Mouse (Mus musculus): ENCODE results near the gene Tgfb3. TPM values are rescaled to one million over a fixed set of nuclear protein-coding genes. Genes with fewer than 3 reads are reported as not detected.
A peak's percentile ranks its signal among the peaks of the same experiment; 100 is the strongest.

Tgfb3 gene
- polyA plus RNA-seq, 1 experiment from 2014 or later = 2.6 TPM

DNA sequence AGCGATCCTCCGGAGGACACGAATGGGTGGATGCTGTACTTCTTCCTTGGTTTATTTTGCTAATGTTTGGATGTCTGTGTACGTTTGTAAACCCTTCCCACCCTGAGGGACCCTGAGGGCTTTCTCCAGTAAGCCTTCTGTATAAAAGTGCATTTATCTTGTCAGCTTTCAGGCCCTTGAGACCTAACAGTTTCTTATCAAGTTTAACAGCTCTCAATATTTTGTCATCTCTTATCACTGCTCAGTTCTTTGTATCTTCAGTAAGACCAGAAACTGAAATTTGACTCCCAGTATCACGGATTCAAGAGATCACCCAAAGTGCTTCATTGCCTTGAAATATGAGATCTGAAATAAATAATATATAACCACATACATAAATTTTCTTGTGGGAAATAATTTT lies 47.9 kb downstream of the Tgfb3 start:
- no peak for DNase-seq (ENCODE audit: low spot score)

- DNase-seq (ENCODE audit: low spot score) = no peak
Measured at GRCm38 (mm10) chr12:86027747-86028146, 51.1 kb downstream of the Tgfb3 start.

DNA sequence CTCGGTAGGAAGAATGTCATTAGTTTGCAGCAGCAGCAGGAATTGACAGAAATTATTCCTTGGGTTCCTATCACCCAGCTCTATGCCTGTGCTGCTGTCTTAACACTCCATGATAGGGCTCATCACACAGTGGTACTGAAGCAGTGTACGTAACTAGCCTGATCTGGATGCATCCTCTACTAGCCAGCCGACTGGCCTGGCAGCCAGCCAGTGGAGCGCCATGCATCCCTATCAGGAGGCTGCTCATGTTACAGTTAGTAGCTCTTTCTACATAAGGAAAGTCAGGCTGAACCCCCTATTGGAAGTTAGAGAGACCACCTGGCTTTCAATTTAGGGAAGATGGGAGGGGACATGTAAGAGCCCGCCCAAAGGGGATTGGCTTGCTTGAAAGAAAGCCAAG lies 51.8 kb downstream of the Tgfb3 start:
- DNase-seq (ENCODE audit: low spot score) = no peak

- no peak for DNase-seq (ENCODE audit: low spot score)
Measured at GRCm38 (mm10) chr12:86025480-86025879, 53.4 kb downstream of the Tgfb3 start.

DNA sequence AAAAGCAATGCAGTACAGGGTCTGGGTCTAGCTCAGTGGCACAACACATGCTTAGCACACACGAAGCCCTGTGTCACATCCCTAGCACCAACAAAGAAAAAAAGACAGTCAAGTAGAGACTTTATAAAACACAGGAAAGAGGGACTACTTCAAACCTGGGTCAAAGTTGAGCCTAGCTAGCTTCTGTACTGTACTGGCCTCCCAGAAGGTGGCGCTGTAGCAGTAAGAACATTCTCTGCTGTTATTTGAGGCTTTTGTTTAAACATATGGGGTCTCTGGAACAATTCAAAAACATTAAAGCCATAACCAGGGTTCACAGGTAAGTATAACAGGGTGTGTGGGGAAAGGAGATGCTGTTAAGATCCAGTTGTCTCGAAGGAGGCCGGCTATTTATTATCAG lies 54.4 kb downstream of the Tgfb3 start:
- peak; percentile 70 for DNase-seq (ENCODE audit: low spot score)

DNA sequence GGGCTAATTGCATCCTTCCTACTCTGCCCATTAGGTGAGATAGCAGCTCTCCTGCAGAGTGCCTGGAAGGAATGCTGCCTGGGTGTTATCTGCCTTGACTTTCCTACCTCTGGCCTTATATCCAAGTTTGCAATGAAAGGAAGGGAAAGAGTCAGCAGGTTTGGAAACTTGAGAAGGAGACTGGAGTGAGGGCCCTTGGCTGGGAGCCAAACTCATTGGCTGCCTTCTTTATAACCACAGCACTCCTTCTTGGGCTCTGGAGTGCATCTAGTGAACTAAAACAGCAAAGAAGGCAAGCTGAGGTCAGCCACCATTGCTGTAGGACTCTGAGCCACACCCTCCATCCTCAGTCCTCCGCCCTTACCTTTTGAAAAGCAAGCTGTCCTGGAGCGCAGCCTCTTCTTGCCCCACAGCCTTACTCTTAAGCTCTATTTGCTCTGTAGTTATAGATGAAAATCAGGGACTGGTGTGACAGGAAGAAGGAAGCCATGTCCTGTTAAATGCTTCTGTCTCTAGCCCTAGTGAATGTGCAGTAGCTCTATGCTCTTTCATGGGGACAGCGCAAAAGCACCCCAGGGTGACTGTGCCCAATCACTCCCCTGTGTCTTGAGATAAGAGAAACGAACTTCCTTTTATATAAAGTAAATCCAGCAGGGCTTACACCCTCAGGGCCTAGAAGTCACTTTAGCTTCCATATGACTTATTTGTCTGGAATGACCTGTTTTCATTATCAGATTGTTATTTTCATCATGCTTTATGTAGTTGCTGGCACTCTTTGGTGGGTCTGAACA lies 55.6 kb downstream of the Tgfb3 start:
- no peak for DNase-seq (ENCODE audit: low spot score)

DNA sequence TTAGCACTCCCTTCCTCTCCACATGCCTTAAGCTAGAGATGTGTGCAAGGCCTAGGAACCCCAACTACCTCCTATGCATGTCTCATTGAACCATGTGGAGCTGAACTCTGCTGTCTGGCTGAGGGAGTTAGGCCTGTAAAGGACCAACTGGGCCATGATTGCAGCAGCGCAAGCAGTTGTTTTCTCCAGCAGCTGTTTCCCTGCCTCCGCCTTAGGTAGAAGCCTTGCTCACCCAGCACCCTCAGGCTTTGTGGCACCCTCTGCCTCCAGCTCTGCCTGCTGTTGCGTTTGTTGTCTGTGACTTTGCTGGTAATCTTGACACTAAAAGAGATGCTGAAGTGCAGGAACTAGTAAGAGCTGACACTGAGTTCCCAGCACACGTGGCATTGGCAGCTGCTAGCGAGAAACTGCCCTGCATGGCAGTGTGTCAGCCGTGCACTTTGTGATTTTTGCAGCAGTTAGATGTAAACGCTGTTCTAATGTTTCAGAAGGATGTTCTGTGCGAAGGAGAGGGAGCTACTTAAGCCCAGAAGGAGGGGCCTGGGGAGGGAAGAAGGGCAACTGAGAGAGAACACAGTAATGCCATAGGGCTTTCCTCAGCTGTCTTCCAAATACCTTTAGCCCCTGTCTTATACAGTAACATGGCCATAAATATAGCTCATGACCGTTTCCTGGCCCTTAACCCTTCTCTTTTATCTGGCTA lies 56.4 kb downstream of the Tgfb3 start:
- no peak for DNase-seq (ENCODE audit: low spot score)

DNA sequence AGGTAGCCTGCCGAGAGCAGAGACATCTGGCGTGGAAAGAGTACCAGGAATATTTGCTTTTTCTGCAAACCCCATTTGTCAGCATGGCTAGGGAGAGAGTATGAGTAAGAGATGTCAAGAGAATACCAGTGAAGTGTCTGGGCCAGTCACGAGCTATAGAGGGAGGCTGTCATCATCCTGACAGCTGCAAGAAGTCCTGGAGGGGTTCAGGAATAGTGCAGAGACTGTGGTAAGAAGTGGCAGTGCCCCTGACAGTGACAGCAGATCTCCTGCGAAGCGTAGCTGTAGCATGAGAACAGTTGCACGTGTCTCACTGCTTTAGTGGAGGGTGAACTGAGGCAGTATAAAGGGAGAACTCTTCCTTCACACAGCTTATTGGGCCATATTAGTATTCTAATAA lies 57.3 kb downstream of the Tgfb3 start:
- no peak for DNase-seq (ENCODE audit: low spot score)

GRCm38 (mm10) chr12:86017360-86017759 lies 61.5 kb downstream of the Tgfb3 start:
- no peak for DNase-seq (ENCODE audit: low spot score)

DNA sequence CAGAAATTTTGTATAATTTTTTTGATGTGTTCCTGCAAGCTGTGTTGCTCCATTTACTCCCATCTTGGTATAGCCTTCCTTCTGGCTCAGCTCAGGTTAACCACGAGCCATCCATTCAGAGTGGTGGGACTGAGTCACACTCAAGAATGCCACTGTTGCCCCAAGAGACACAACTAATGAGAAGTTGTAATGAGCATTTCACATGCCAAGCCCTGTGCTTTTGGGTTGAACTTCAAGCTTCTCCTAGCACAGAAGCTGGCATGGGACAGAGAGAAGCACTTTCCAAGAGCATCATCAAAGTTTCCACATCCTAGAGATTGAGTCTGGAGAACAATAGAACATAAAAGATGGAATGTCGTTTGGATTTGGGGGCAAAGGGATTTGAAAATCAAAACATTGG lies 63.7 kb downstream of the Tgfb3 start:
- DNase-seq (ENCODE audit: low spot score) = no peak

DNA sequence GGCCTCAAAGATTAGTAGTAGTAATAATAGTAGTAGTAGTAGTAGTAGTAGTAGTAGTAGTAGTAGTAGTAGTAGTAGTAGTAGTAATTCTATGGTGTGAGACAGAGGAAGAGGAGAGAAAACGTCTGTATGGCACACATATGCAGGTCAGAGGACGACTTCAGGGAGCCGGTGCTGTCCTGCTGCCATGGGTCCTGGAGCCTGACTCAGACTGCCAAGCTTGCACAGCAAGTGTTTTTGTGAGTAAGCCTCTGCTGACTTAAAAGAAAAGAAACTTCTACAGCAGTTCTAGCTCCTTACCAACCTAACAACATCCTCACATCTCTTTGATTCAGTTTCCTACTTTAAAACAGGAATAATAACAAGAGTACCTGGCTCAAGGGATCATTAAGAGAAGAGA lies 64.2 kb downstream of the Tgfb3 start:
- no peak for DNase-seq (ENCODE audit: low spot score)

DNA sequence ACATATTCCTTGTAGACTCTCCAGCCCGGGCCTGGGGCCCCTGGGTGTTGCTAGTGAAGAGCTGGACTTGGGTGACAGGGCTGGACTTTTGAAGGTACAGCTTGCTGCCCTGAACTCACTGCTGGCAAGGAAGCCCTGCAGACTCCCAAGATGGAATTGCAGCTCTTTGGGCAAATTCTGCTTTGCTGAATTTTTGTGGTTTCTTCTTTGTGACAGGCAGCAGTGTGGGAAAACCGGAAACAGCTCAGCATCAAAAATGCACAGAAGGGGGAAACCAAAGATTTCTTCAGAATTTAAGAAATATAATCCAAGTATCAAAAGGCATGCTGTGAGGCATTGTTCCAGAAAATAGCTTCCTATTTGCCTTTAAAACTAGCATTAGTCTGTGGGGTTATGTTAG lies 64.7 kb downstream of the Tgfb3 start:
- no peak for DNase-seq (ENCODE audit: low spot score)

GRCm38 (mm10) chr12:86012195-86012594 lies 66.6 kb downstream of the Tgfb3 start:
- no peak for DNase-seq (ENCODE audit: low spot score)

- DNase-seq (ENCODE audit: low spot score) = no peak
Measured at GRCm38 (mm10) chr12:86010656-86011055, 68.2 kb downstream of the Tgfb3 start.

DNA sequence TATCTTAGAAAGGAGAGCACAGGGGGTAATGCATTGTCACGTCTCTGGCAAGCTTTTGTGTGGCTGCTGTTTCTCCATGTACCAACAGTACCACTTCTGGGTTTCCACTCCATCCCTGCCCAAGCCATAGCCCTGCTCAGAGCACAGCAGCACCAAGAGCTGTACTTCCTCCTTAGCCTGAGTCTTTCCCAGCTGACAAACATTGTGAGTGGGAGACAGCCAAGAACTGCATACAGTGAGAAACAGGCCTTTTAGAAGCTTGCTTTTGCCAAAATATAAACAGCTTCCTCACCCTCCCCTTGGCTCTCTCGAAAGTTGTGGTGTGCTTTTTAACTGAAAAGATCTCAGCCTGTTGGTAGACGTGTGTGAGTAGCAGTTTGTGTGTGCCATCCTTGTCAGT lies 71.5 kb downstream of the Tgfb3 start:
- DNase-seq (ENCODE audit: low spot score) = no peak

Other genes with a start within 250 kb of the Tgfb3 start
- 13.6 and 15.6 TPM in 2 replicates for gene Ift43, start 3.5 kb upstream of the Tgfb3 start, polyA plus RNA-seq (2015; fragmentation: Nextera tagmentation; extraction: Ambion mirVana)
- gene Gpatch2l, start 162.8 kb upstream of the Tgfb3 start, polyA plus RNA-seq (2015; fragmentation: Nextera tagmentation; extraction: Ambion mirVana) = 16.5 and 17.7 TPM in 2 replicates

Measured in thymus, postnatal 0 days (tissue).